Mouse (Mus musculus) megakaryocyte, embryonic 14.5 days (primary cell): ENCODE results near the gene Zfp82.

Experiments used
- FLI1 ChIP-seq: IDR thresholded peaks from 2 replicates; pipeline ENCODE4 v1.6.1; 2012; ENCODE audit warnings: low read length, inconsistent platforms, mixed read lengths
- GATA1 ChIP-seq: IDR thresholded peaks from 3 replicates; pipeline ENCODE4 v1.6.1; 2012; ENCODE audit warnings: mixed read lengths, low read length, inconsistent platforms, borderline replicate concordance

DNA sequence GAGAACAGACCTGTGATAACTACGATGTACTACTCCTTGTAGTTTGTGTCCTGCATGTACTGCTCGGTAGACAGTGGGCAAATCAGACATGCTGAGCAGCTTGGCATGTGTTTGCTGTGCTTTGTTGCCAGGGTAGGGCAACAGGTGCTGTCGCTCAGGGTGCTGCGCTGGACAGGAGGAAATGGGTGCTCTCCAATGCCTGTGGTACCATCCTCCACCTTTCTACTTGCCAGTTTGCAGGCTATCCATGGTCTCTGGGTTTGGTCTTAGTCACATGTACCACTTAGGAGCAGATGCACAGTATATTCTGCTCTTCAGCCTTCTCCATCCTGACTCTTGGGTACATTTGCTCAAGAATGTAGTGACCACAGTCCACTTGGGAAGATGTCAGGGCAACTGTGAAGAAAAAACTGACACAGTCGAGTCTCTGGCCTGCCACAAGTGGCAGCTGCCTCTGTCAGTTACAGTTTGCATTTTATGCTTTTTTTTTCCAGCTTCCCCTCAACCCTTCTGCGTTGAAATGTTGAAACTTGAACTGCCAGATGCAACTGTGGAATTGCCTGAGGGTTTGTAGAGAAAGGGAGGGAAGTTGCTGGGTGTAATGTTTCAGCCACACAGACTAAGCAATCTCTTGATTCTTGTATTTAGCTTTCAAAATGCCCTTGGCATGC, 64.5 kb downstream of the Zfp82 start:
- no peak for TF ChIP-seq GATA1
- TF ChIP-seq FLI1 = no peak
